Mouse (Mus musculus): ENCODE measurements around the gene Gm12184. TPM values are rescaled to one million over a fixed set of nuclear protein-coding genes. Genes with fewer than 3 reads are reported as not detected.
"Not testable (repeated sequence)": the region's sequence is repeated elsewhere in the genome, so short reads cannot be mapped to it uniquely, and the experiment has no call there.

Gm12184 gene
- polyA plus RNA-seq, 1 experiment from 2014 or later, result 3.4 TPM

- POLR2A ChIA-PET, result no interaction called here
- in situ Hi-C loops (cut with MboI; ENCODE audit: low pct_unique_long_range_greater_than_20kb), result loop anchor here (5.0 kb wide), 2 partner anchors 61 to 301 kb away; no protein-coding TSS in a partner anchor
These were observed 30.2 kb downstream of the Gm12184 start for GRCm38 (mm10) chr11:48796290-48796689.

GRCm38 (mm10) chr11:48795221-48795620 is 31.2 kb downstream of the Gm12184 start:
- in situ Hi-C loops (cut with MboI; ENCODE audit: low pct_unique_long_range_greater_than_20kb), result loop anchor here (5.0 kb wide), 2 partner anchors 62 to 302 kb away; no protein-coding TSS in a partner anchor
- DNase-seq (ENCODE audit: low read depth, low spot score) (no peak), ATAC-seq (no peak)
- no peak for TF ChIP-seq CTCF (IDR thresholded peaks at IDR 0.05)
- CTCF ChIA-PET, result interaction anchor here (0.7 to 2.4 kb wide), 5 partner anchors 22 to 297 kb away, joined by 3 to 19 read pairs (median 7); no protein-coding TSS in a partner anchor
- no peaks in the 10 kb centered on the region for H3K27me3 ChIP-seq
- POLR2A ChIA-PET, result no interaction called here

More at GRCm38 (mm10) chr11:48796290-48796689, 30.2 kb downstream of the Gm12184 start:
- no peaks in the 10 kb centered on the region for H3K27me3 ChIP-seq
- TF ChIP-seq CTCF (IDR thresholded peaks at IDR 0.05), result no peak
- no peak for ATAC-seq
- no peak for DNase-seq (ENCODE audit: low read depth, low spot score)
- CTCF ChIA-PET, result no interaction called here

- H3K27me3 ChIP-seq, result no peaks in the 10 kb centered on the region
- CTCF ChIA-PET, result interaction anchor here (1.1 to 2.4 kb wide), 4 partner anchors 12 to 66 kb away, joined by 3 to 19 read pairs (median 4); partner anchors contain the start of gene Trim7
- ATAC-seq, result no peak
- POLR2A ChIA-PET, result no interaction called here
- in situ Hi-C loops (cut with MboI; ENCODE audit: low pct_unique_long_range_greater_than_20kb), result no loop called here
- DNase-seq (ENCODE audit: low read depth, low spot score), result no peak
- no peak for TF ChIP-seq CTCF (IDR thresholded peaks at IDR 0.05)
These were observed 33.3 kb downstream of the Gm12184 start for GRCm38 (mm10) chr11:48793184-48793583.

GRCm38 (mm10) chr11:48791894-48792293 is 34.6 kb downstream of the Gm12184 start:
- ATAC-seq; DNase-seq (ENCODE audit: low read depth, low spot score); in situ Hi-C loops (cut with MboI; ENCODE audit: low pct_unique_long_range_greater_than_20kb); H3K27me3 ChIP-seq; POLR2A ChIA-PET: not testable (repeated sequence)
- CTCF ChIA-PET, result interaction anchor here (1.0 to 1.5 kb wide), 6 partner anchors 11 to 316 kb away, joined by 3 to 4 read pairs (median 3); no protein-coding TSS in a partner anchor

- no peak for ATAC-seq
- ChIA-PET POLR2A (no interaction called here), CTCF (interaction anchor here (1.2 to 3.1 kb wide), 3 partner anchors 47 to 68 kb away, joined by 4 to 34 read pairs (median 5); no protein-coding TSS in a partner anchor)
- no peak for DNase-seq (ENCODE audit: low read depth, low spot score)
- no peaks in the 10 kb centered on the region for H3K27me3 ChIP-seq
- TF ChIP-seq CTCF (IDR thresholded peaks at IDR 0.05), result no peak
- in situ Hi-C loops (cut with MboI; ENCODE audit: low pct_unique_long_range_greater_than_20kb), result no loop called here
These were observed 35.5 kb downstream of the Gm12184 start for GRCm38 (mm10) chr11:48790946-48791345.

GRCm38 (mm10) chr11:48789973-48790823 is 36.3 kb downstream of the Gm12184 start:
- H3K27me3 ChIP-seq, result no peaks in the 10 kb centered on the region
- DNase-seq (ENCODE audit: low read depth, low spot score) (no peak), ATAC-seq (peak; percentile 65)
- TF ChIP-seq CTCF (IDR thresholded peaks at IDR 0.05), result peak; percentile 76
- CTCF ChIA-PET, result interaction anchor here (1.2 to 3.1 kb wide), 3 partner anchors 48 to 69 kb away, joined by 4 to 34 read pairs (median 5); no protein-coding TSS in a partner anchor
- in situ Hi-C loops (cut with MboI; ENCODE audit: low pct_unique_long_range_greater_than_20kb), result loop anchor here (10.0 kb wide), 1 partner anchor 325 kb away; the partner anchor contains the start of gene Olfr1396
- POLR2A ChIA-PET, result interaction anchor here (0.6 kb wide), 3 partner anchors 55 to 318 kb away, joined by 3 to 5 read pairs (median 5); no protein-coding TSS in a partner anchor

- ChIA-PET POLR2A (no interaction called here), CTCF (interaction anchor here (0.9 to 3.1 kb wide), 9 partner anchors 10 to 320 kb away, joined by 3 to 34 read pairs (median 3); no protein-coding TSS in a partner anchor)
- no peaks in the 10 kb centered on the region for H3K27me3 ChIP-seq
- TF ChIP-seq CTCF (IDR thresholded peaks at IDR 0.05), result no peak
- ATAC-seq (no peak), DNase-seq (ENCODE audit: low read depth, low spot score) (no peak)
- in situ Hi-C loops (cut with MboI; ENCODE audit: low pct_unique_long_range_greater_than_20kb), result loop anchor here (10.0 kb wide), 1 partner anchor 326 kb away; the partner anchor contains the start of gene Olfr1396
These were observed 37.2 kb downstream of the Gm12184 start for GRCm38 (mm10) chr11:48789215-48789614.

GRCm38 (mm10) chr11:48788311-48789089 is 38.0 kb downstream of the Gm12184 start:
- in situ Hi-C loops (cut with MboI; ENCODE audit: low pct_unique_long_range_greater_than_20kb), result loop anchor here (10.0 kb wide), 1 partner anchor 326 kb away; the partner anchor contains the start of gene Olfr1396
- TF ChIP-seq CTCF (IDR thresholded peaks at IDR 0.05), result peak; percentile 59
- POLR2A ChIA-PET, result no interaction called here
- CTCF ChIA-PET, result interaction anchor here (0.9 to 3.1 kb wide), 9 partner anchors 10 to 321 kb away, joined by 3 to 34 read pairs (median 3); no protein-coding TSS in a partner anchor
- DNase-seq (ENCODE audit: low read depth, low spot score) (no peak), ATAC-seq (peak; percentile 53)
- no peaks in the 10 kb centered on the region for H3K27me3 ChIP-seq

- no peaks in the 10 kb centered on the region for H3K27me3 ChIP-seq
- no peak for DNase-seq (ENCODE audit: low read depth, low spot score)
- CTCF ChIA-PET, result interaction anchor here (1.6 to 3.1 kb wide), 2 partner anchors 71 to 321 kb away, joined by 4 to 34 read pairs; no protein-coding TSS in a partner anchor
- in situ Hi-C loops (cut with MboI; ENCODE audit: low pct_unique_long_range_greater_than_20kb), result loop anchor here (10.0 kb wide), 1 partner anchor 327 kb away; the partner anchor contains the start of gene Olfr1396
- ATAC-seq, result no peak
- TF ChIP-seq CTCF (IDR thresholded peaks at IDR 0.05), result no peak
- POLR2A ChIA-PET, result no interaction called here
These were observed 38.8 kb downstream of the Gm12184 start for GRCm38 (mm10) chr11:48787455-48788211.
